Mouse (Mus musculus) lung, postnatal 0 days (tissue): Measurements from ENCODE around the gene Srcin1.

Experiments used
- CTCF ChIP-seq: IDR thresholded peaks from 2 replicates; pipeline ENCODE4 v1.5.1; 2016; ENCODE audit warnings: antibody characterized with exemption, mild to moderate bottlenecking
- EP300 ChIP-seq: IDR thresholded peaks from 2 replicates; pipeline ENCODE4 v1.6.1; 2016; ENCODE audit warnings: antibody characterized with exemption, mild to moderate bottlenecking, control low read depth

DNA sequence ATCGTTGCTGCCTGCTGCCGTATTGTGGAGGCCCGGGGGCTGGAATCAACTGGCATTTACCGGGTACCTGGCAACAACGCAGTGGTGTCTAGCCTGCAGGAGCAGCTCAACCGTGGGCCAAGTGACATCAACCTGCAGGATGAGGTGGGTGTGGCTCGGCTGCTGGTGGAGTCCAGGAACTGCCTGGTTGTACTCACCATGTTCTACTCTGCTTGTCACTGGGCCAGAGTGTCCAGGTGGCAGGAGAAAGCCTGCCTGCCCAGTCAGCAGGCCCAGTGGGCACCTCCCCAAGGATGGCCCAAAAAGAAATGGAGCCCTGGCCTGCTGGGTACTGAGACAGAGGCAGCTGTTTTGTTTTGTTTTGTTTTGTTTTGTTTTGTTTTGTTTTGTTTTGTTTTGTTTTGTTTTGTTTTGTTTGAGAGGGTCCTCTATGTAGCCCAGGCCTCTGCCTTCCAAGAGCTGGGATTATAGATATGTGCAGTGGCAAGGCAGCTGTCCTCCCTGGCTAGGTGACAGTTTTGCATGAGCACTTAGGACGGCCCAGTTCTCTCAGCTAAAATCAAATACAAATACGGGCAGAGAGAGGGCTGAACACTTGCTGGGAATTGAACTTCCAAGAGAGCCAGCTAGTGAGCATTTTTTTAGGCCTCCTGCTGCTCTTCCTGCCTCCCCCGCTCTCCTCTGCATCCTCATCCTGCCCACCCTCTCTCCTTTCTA is 109.4 kb downstream of the Srcin1 start:
- TF ChIP-seq EP300 (no peak), CTCF (no peak)
